Mouse (Mus musculus) limb, embryonic 10.5 days (tissue): ENCODE measurements at regions not wholly inside any gene's neighbourhood (a gene's known extent, or its start where the extent isn't known, plus 50 kb on each side); places are given as distances from the start of the nearest gene placed in this dataset.

Experiments
- DNase-seq: peaks from one replicate; pipeline ENCODE4 v3.0.0-alpha.2; 2017; ENCODE audit warnings: low spot score
- H3K27ac ChIP-seq: fragments of 300-500 bp; sonication (generic); 2 replicates; pipeline ENCODE4 v1.5.1; 2016; ENCODE audit warnings: mild to moderate bottlenecking
- H3K27me3 ChIP-seq: fragments of 300-500 bp; sonication (generic); 2 replicates; pipeline ENCODE4 v1.6.1; 2016; ENCODE audit warnings: low read depth, mild to moderate bottlenecking; ENCODE audit not compliant: poor library complexity, severe bottlenecking
- H3K36me3 ChIP-seq: fragments of 300-500 bp; sonication (generic); 2 replicates; pipeline ENCODE4 v1.6.1; 2016; ENCODE audit warnings: mild to moderate bottlenecking, moderate library complexity
- H3K4me1 ChIP-seq: fragments of 300-500 bp; sonication (generic); 2 replicates; pipeline ENCODE4 v1.6.1; 2016
- H3K4me3 ChIP-seq: fragments of 300-500 bp; sonication (generic); 2 replicates; pipeline ENCODE4 v1.5.1; 2016; ENCODE audit warnings: mild to moderate bottlenecking, moderate library complexity
- H3K9me3 ChIP-seq: fragments of 300-500 bp; sonication (generic); replicated peaks from 2 replicates; pipeline ENCODE4 v1.6.1; 2016; ENCODE audit warnings: mild to moderate bottlenecking
- WGBS: fragments of 180-500 bp; shearing (Covaris S2); methylation state at CpG from one replicate; pipeline ENCODE4 v1.1.7; 2016; 5-methylcytosine and 5-hydroxymethylcytosine counted together

GRCm38 (mm10) chr16:5527936-5528335 is 272.2 kb upstream of the Eef2kmt start:
- H3K4me3 ChIP-seq: no peak overlapping the region
- no peaks in the 10 kb centered on the region for H3K4me1 ChIP-seq
- WGBS: 76% methylated on average over 4 of the region's 4 CpGs
- no peaks in the 10 kb centered on the region for H3K9me3 ChIP-seq
- no peak overlapping the region for H3K27ac ChIP-seq
- H3K27me3 ChIP-seq: no peaks in the 10 kb centered on the region
- H3K36me3 ChIP-seq: no peaks in the 10 kb centered on the region
- DNase-seq: no peak

- H3K9me3 ChIP-seq: no peaks in the 10 kb centered on the region
- DNase-seq: no peak
- H3K4me3 ChIP-seq: no peak overlapping the region
- no peaks in the 10 kb centered on the region for H3K36me3 ChIP-seq
- no peaks in the 10 kb centered on the region for H3K4me1 ChIP-seq
- H3K27me3 ChIP-seq: no peaks in the 10 kb centered on the region
- H3K27ac ChIP-seq: no peak overlapping the region
- WGBS: 81% methylated on average over 5 of the region's 5 CpGs
Observed at GRCm38 (mm10) chr16:5524375-5524774, 268.6 kb upstream of the Eef2kmt start.

- Histone ChIP-seq H3K27me3 (no peaks in the 10 kb centered on the region), H3K4me1 (no peaks in the 10 kb centered on the region)
Observed at GRCm38 (mm10) chr16:5523402-5524021, 267.7 kb upstream of the Eef2kmt start.

GRCm38 (mm10) chr16:5517746-5518145 is 262.0 kb upstream of the Eef2kmt start:
- H3K4me1 ChIP-seq: no peaks in the 10 kb centered on the region

More at GRCm38 (mm10) chr16:5523402-5524021, 267.7 kb upstream of the Eef2kmt start:
- no peak overlapping the region for H3K27ac ChIP-seq
- no peak for DNase-seq
- WGBS: 69% methylated on average over 7 of the region's 7 CpGs
- no peaks in the 10 kb centered on the region for H3K36me3 ChIP-seq
- H3K9me3 ChIP-seq: no peaks in the 10 kb centered on the region
- H3K4me3 ChIP-seq: no peak overlapping the region

GRCm38 (mm10) chr16:5515867-5516266 is 260.1 kb upstream of the Eef2kmt start:
- Histone ChIP-seq H3K4me3 (no peak overlapping the region), H3K27me3 (no peaks in the 10 kb centered on the region), H3K36me3 (no peaks in the 10 kb centered on the region), H3K4me1 (no peaks in the 10 kb centered on the region), H3K27ac (no peak overlapping the region), H3K9me3 (no peaks in the 10 kb centered on the region)
- 88% methylated on average over 5 of the region's 5 CpGs for WGBS
- DNase-seq: no peak

More at GRCm38 (mm10) chr16:5517746-5518145, 262.0 kb upstream of the Eef2kmt start:
- DNase-seq: no peak
- Histone ChIP-seq H3K9me3 (no peaks in the 10 kb centered on the region), H3K27ac (no peak overlapping the region), H3K36me3 (no peaks in the 10 kb centered on the region), H3K4me3 (no peak overlapping the region), H3K27me3 (no peaks in the 10 kb centered on the region)
- WGBS: 67% methylated on average over 5 of the region's 5 CpGs

- no peak for DNase-seq
- no peaks in the 10 kb centered on the region for H3K27me3 ChIP-seq
- H3K27ac ChIP-seq: no peak overlapping the region
- no peak overlapping the region for H3K4me3 ChIP-seq
- H3K9me3 ChIP-seq: no peaks in the 10 kb centered on the region
- WGBS: 89% methylated on average over 8 of the region's 8 CpGs
- H3K36me3 ChIP-seq: no peaks in the 10 kb centered on the region
- H3K4me1 ChIP-seq: no peaks in the 10 kb centered on the region
Observed at GRCm38 (mm10) chr16:5507261-5507660, 251.5 kb upstream of the Eef2kmt start.

- Histone ChIP-seq H3K4me1 (no peaks in the 10 kb centered on the region), H3K4me3 (no peak overlapping the region), H3K36me3 (no peaks in the 10 kb centered on the region), H3K9me3 (no peaks in the 10 kb centered on the region), H3K27ac (no peak overlapping the region), H3K27me3 (no peaks in the 10 kb centered on the region)
- 94% methylated on average over 7 of the region's 7 CpGs for WGBS
- DNase-seq: no peak
Observed at GRCm38 (mm10) chr16:5501961-5502360, 246.2 kb upstream of the Eef2kmt start.

GRCm38 (mm10) chr16:5496051-5496685 is 240.4 kb upstream of the Eef2kmt start:
- Histone ChIP-seq H3K36me3 (no peaks in the 10 kb centered on the region), H3K27me3 (no peaks in the 10 kb centered on the region), H3K4me3 (no peak overlapping the region), H3K27ac (no peak overlapping the region), H3K4me1 (peaks cover 8% of the 10 kb centered on the region; the same call in 1 of the 2 replicates), H3K9me3 (no peaks in the 10 kb centered on the region)
- WGBS: 93% methylated on average over 2 of the region's 2 CpGs
- DNase-seq: no peak

GRCm38 (mm10) chr16:5493352-5493751 is 237.6 kb upstream of the Eef2kmt start:
- WGBS: 23% methylated on average over 6 of the region's 6 CpGs
- H3K4me1 ChIP-seq: peaks cover 8% of the 10 kb centered on the region; the same call in 1 of the 2 replicates
- no peaks in the 10 kb centered on the region for H3K36me3 ChIP-seq
- no peak overlapping the region for H3K4me3 ChIP-seq
- H3K27ac ChIP-seq: no peak overlapping the region
- no peak for DNase-seq
- no peaks in the 10 kb centered on the region for H3K27me3 ChIP-seq
- no peaks in the 10 kb centered on the region for H3K9me3 ChIP-seq

GRCm38 (mm10) chr16:5487259-5487658 is 231.5 kb upstream of the Eef2kmt start:
- Histone ChIP-seq H3K4me1 (no peaks in the 10 kb centered on the region), H3K36me3 (no peaks in the 10 kb centered on the region), H3K27me3 (peaks cover 11% of the 10 kb centered on the region; the same call in 1 of the 2 replicates), H3K27ac (no peak overlapping the region), H3K4me3 (no peak overlapping the region), H3K9me3 (no peaks in the 10 kb centered on the region)
- 62% methylated on average over 3 of the region's 3 CpGs for WGBS
- DNase-seq: no peak

GRCm38 (mm10) chr16:5483337-5483736 is 227.6 kb upstream of the Eef2kmt start:
- Histone ChIP-seq H3K4me1 (no peaks in the 10 kb centered on the region), H3K9me3 (no peaks in the 10 kb centered on the region), H3K27me3 (peaks cover 11% of the 10 kb centered on the region; the same call in 1 of the 2 replicates), H3K4me3 (no peak overlapping the region), H3K27ac (no peak overlapping the region), H3K36me3 (no peaks in the 10 kb centered on the region)
- DNase-seq: no peak
- 20% methylated on average over 6 of the region's 6 CpGs for WGBS

GRCm38 (mm10) chr16:5480148-5480547 is 224.4 kb upstream of the Eef2kmt start:
- Histone ChIP-seq H3K36me3 (no peaks in the 10 kb centered on the region), H3K27me3 (peaks cover 11% of the 10 kb centered on the region; the same call in 1 of the 2 replicates), H3K9me3 (no peaks in the 10 kb centered on the region), H3K4me1 (no peaks in the 10 kb centered on the region), H3K4me3 (no peak overlapping the region), H3K27ac (no peak overlapping the region)
- DNase-seq: no peak
- 71% methylated on average over 1 of the region's 1 CpGs for WGBS

- DNase-seq: no peak
- Histone ChIP-seq H3K9me3 (no peaks in the 10 kb centered on the region), H3K27me3 (peaks cover 7% of the 10 kb centered on the region; the same call in 1 of the 2 replicates), H3K4me1 (no peaks in the 10 kb centered on the region), H3K36me3 (no peaks in the 10 kb centered on the region), H3K27ac (no peak overlapping the region), H3K4me3 (no peak overlapping the region)
Observed at GRCm38 (mm10) chr16:5478970-5479369, 223.2 kb upstream of the Eef2kmt start.
